Mouse (Mus musculus) urinary bladder, adult 2 months (tissue): ENCODE results near the gene Krt17. TPM values are rescaled to one million over a fixed set of nuclear protein-coding genes. Genes with fewer than 3 reads are reported as not detected.
"Not testable (repeated sequence)": the region's sequence is repeated elsewhere in the genome, so short reads cannot be mapped to it uniquely, and the experiment has no call there.

Experiments
- DNase-seq: peaks from one replicate; pipeline ENCODE4 v3.0.0; 2022; ENCODE audit warnings: low spot score
- polyA plus RNA-seq: library from polyadenylated mRNA; depleted of rRNA; stranded (reverse); fragments of >200 nt; gene quantifications from 2 replicates; pipeline ENCODE4 v1.2.3, GENCODE M21; 2012; rRNA removed

Krt17 gene
- polyA plus RNA-seq, 1 experiment, result 0.61 TPM

DNA sequence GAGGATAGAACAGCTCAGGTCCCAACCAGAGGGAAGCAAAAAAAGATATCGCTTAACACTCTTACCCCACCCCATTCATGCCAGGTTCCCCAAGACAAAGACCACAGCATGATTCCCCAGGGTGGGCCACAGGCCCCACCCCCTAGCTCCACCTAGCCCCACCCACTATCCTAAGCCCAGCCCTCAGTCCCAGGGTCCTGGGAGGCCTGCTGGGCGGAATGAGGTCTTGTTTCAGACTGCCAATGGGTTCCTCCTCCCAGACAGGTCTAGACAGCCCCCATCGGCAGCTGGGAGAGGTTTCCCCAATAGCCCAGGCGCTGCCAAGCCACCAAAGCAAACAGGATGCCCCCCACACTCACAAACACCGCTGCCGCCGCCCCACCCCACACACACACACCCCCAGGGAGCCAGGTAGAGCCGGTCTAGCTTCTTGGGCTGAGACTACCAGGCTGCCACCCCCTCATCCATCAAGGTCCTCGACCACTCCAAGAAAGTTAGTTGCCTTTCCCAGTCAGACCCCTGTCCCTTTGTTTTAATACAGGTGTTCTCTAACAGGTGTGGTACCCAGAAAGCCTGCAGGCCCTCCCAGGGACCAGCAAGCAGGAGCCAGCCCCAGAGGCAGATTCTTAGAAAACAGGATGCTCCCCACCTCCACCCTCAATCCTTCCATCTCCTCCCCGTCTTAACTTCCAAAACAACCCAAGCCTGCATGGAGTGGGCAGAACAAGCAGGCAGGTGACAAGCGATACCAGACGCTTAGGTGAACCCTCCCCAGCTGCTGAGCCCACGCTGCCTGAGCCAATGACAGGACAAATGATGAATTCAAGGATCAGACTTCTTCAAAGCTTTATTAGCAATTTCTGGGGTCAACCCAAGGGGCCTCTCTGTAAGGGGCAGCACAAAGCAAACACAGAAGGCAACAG lies 1.5 kb upstream of the Krt17 start:
- peak; percentile 7 for DNase-seq

DNA sequence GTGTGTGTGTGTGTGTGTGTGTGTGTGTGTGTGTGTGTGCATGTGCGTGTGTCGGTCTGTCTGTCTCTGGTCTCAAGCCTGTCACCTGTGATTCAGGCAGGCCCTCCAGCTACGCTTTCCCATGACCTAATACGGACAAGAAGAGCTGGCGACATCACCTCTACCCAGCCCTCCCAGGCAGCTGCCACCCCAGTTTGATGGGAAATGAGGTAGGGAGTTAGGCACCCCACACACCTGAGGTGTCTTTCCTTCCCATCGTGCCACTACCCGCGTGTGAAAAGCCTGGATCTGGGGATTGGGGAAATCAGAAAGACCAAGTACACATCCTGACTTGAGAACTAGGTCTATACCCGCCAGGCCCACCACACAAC lies 391 bp upstream of the Krt17 start:
- DNase-seq, result no peak

DNA sequence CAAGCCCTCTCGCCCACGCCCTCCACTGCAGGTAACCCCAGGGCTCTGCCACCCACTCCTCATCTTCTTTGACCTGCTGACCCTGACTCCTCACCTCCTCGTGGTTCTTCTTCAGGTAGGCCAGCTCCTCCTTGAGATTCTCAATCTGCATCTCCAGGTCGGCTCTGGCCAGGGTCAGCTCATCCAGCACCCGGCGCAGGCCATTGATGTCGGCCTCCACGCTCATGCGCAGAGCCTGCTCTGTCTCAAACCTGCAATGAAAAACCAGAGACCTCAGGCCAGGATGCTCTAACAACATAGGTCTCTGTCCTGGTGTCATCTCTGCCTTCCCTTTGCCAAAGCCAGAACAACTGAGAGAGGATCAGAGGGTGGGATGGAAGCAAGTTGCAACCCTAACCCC lies 1.8 kb downstream of the Krt17 start:
- DNase-seq, result no peak

DNA sequence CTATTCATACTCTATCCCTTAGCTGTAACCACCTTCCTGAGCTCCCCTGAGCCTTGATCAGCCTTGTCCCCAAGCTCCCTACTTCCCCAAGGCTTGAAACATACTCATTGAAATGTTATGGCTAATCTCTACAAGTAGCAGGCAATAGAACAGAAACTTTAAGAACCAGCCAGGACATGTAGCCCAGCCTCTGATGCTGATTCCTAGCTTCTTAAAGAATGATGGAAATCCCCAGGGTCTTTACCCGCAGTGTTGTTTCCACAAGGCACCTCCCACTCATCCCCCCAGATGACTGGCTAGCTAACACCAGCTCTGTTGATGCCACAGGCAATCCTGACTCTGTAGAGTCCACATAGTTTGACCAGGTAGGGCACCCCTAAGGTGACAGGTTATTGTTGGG lies 2.9 kb downstream of the Krt17 start:
- no peak for DNase-seq

DNA sequence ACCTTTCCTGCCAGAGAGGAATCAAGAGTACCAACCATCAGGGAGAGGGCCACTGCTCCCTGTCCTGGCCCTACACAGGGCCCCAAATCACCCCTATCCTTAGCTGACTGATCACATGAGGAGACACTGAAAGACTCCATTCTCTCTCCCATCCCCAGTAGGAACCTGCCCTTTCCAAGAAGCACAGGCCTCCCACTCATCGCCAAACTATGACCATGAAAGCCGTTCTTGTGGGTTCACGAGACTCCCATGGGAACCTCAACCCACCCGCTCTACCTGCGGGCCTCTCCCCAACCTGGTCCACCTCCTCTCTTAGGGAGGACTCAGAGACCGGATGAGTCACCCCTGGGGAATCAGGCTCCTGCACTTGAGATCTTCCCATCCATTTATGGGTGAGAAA lies 5.3 kb downstream of the Krt17 start:
- DNase-seq, result no peak

DNA sequence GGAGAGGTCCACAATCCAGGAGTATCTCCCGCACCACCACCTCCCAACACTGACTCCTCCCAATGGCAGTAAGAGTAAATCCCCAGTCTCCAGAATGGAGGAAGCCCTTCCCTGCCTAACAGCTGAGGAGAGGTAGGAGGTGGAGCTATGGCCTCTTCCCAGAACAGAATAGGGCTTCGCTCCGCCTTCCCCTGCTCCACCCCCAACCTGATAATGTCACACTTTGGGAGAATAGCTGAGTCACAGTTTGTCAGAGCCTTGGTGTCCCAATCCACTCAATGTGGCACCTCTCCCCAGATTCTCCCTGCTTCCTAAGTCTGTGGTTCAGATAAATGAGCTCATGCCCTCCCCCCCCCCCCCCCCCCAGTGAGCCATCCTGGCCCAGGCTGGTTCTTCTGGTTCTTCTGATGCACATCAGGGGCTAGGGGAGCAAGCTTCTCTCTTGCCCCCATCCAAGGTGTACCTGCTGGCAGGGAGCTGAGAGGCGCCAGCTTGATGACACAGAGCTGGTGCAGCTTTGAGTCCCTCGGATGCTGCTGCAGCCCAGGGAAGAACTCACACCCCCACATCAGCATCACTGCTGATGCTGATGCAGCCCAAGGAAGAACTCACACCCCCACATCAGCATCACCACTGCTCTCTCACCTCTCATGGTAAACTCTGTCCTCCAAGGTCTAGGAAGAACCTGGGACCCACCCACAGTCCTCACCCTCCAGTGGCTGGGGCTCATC lies 6.3 kb downstream of the Krt17 start:
- no peak for DNase-seq

DNA sequence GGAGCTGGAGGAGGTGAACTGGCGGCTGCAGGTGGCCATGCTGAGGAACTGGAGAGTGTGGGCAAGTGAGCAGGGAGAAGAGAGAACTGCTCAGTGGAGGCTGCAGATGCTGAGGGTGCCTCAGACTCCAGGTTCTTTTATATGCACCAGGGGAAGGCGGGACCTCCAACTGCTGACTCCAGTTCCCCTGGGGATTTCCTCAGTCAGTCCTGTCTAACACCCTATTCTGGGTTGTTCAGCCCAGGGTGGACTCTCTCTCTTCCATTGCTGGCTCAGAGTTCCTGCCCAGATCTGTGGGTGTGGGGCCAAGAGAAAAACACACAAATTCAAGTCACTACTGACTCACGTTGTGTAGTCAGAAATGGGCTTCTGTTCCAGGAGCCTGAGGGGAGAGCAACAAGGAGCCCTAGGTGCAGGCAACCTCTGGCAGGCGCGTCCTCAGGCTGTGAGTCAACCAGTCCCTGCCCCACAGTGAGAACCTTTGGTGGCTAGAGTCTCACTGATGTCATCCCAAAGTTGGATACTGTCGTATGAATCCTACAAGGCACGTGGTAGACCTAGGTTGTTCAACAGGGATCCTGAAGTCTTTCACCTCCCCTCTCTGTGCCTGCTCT lies 11.9 kb downstream of the Krt17 start, which contains the start of gene Krt16:
Gene Krt16 (minus strand): TSS at position 51 of the 614 bp plus-strand sequence.
- DNase-seq, result no peak

DNA sequence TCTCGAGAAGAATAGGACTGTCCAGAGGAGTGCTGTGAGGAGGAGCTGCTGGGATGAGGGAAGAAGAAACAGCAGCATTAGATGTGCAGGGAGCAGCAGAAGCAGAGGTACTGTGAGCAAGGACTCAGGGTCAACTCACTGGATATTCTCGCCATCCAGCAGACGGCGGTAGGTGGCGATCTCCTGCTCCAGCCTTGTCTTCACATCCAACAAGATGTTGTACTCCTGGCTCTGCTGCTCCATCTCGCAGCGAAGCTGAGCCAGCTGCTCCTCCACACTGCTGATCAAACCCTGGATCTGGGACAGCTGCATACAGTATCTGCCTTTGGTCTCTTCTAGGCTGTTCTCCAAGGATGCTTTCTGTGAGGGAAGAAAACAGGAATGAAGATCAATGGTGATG lies 14.4 kb downstream of the Krt17 start:
- DNase-seq, result not testable (repeated sequence)

DNA sequence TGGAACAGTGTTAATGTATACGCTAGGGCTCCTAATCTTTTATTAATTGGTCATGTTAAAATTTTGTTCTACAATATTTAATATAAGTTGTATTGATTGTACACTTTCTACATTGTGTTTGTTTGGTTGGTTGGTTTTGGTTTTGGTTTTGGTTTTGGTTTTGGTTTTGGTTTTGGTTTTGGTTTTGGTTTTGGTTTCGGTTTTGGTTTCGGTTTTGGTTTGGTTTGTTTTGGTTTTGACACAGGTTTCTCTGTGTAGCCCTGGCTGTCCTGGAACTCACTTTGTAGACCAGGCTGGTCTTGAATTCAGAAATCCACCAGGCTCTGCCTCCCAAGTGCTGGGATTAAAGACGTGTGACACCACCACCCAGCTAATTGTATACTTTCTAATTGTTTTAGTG lies 20.6 kb downstream of the Krt17 start:
- not testable (repeated sequence) for DNase-seq

DNA sequence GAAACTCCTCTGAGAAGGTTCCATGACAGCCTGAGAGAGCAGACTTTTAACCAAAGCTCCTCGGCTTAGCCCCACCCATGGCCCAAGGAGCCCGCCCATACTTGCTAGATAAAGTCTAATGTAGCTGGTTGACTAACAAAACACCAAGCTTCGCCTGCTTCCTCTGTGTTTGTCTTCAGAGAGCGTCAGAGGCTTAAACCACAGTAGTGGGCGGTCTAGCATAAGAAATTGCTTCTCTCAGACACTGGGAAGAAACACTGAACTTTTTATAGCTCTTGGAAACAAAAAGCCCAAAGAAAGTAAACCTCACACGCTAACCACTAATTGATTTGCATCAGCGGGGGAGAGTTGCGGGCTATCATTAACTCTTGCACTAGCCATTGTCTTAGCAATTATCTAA lies 39.1 kb downstream of the Krt17 start:
- no peak for DNase-seq

DNA sequence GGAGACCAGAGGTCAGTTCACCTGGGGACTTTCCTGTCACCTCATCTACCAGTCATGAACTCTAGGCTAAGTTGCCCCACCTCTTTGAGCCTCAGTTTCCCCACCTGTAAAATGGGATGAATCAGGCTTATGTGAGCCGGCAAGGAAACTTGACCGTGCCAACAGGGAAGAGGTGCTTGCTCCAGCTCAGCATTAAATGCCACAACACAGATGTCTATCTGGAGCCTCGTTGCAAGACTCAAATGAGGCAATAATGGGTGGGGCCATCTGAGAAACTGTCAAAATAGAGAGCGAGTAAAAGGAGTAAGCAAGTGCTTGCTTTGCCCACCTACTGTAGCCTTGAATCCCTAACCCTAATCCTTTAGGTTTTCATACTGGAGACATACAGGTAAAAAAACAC lies 41.5 kb downstream of the Krt17 start:
- DNase-seq, result no peak

DNA sequence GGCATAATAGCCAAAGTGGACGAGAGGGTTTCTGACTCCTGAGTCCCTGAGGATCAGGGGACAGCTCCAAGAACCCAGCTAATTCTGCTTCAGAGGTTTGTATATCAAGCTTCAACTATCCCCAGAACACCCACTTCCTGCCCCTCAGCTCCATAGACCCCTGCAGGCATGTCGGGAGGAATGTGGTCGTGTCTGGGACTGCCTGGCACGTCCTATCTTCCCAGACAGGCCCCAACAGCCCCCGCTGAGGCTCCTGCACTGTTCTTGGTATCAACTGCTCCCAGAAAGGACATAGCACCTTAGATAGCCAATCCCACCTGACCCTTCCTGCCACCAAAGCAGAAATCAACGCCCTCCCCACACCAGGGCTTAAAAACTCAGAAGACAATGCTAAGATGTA lies 52.3 kb downstream of the Krt17 start:
- DNase-seq, result no peak

DNA sequence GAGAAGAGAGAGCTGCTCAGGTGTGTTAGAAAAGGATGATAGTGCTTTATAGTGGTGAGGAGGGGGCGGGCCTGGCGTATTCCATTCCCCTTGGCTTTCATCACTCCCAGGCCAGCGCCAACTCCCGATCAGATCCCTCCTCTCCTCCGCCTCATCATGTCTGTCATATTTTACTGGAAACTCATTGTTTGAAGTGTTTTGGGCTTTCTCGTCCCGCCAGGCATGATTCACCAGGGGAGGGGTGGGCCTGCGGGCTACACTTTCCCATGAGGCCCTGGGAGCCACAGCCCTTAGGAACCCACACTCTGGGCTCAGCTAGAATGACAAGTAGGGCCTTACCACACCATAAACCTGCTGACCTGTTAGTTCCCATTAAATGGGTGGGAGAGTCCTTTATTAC lies 53.3 kb downstream of the Krt17 start, which contains the start of gene Krt14:
Gene Krt14 (minus strand): TSS at position 51 of the 400 bp plus-strand sequence.
- no peak for DNase-seq

Other genes starting within 250 kb of the Krt17 start
- 0.04 and 0.11 TPM in 2 replicates for gene Krt33a, start 244.8 kb downstream of the Krt17 start, polyA plus RNA-seq
- gene Krt33b, start 231.2 kb downstream of the Krt17 start, polyA plus RNA-seq, result not detected in 2 replicates
- not detected in 2 replicates for gene Krt34, start 219.5 kb downstream of the Krt17 start, polyA plus RNA-seq
- not detected in 2 replicates for gene Krt31, start 210.5 kb downstream of the Krt17 start, polyA plus RNA-seq
- gene Krt32, start 172.8 kb downstream of the Krt17 start, polyA plus RNA-seq, result not detected in 2 replicates
- gene Krt35, start 164.8 kb downstream of the Krt17 start, polyA plus RNA-seq, result 0.04 and 0.06 TPM in 2 replicates
- 0.22 and 0.33 TPM in 2 replicates for gene Krt36, start 155.4 kb downstream of the Krt17 start, polyA plus RNA-seq
- gene Krt13, start 139.5 kb downstream of the Krt17 start, polyA plus RNA-seq, result 0.37 and 0.91 TPM in 2 replicates
- gene Krt15, start 125.1 kb downstream of the Krt17 start, polyA plus RNA-seq, result 622 and 677 TPM in 2 replicates
- 814 and 933 TPM in 2 replicates for gene Krt19, start 112.4 kb downstream of the Krt17 start, polyA plus RNA-seq
- gene Krt9, start 67.8 kb downstream of the Krt17 start, polyA plus RNA-seq, result not detected in 2 replicates
- 0.91 and 1.7 TPM in 2 replicates for gene Krt14, start 53.5 kb downstream of the Krt17 start, polyA plus RNA-seq
- not detected in 2 replicates for gene Krt16, start 12.1 kb downstream of the Krt17 start, polyA plus RNA-seq
- not detected in 2 replicates for gene Krt42, start 8.8 kb upstream of the Krt17 start, polyA plus RNA-seq
- 510 and 627 TPM in 2 replicates for gene Eif1, start 58.9 kb upstream of the Krt17 start, polyA plus RNA-seq
- not detected in 2 replicates for gene Gast, start 73.4 kb upstream of the Krt17 start, polyA plus RNA-seq
- gene Hap1, start 95.1 kb upstream of the Krt17 start, polyA plus RNA-seq, result 3.6 and 4.3 TPM in 2 replicates
- gene Jup, start 136.7 kb upstream of the Krt17 start, polyA plus RNA-seq, result 92.4 and 119 TPM in 2 replicates
- 53.4 and 56.2 TPM in 2 replicates for gene P3h4, start 153.8 kb upstream of the Krt17 start, polyA plus RNA-seq
- 84.6 and 90.5 TPM in 2 replicates for gene Fkbp10, start 154.7 kb upstream of the Krt17 start, polyA plus RNA-seq
- gene Nt5c3b, start 180.8 kb upstream of the Krt17 start, polyA plus RNA-seq, result 128 and 134 TPM in 2 replicates
- gene Klhl10, start 180.9 kb upstream of the Krt17 start, polyA plus RNA-seq, result 1.3 and 1.4 TPM in 2 replicates
- gene Klhl11, start 211.7 kb upstream of the Krt17 start, polyA plus RNA-seq, result 12.2 and 13.2 TPM in 2 replicates